Mouse (Mus musculus): ENCODE data around the gene Hnrnpr. TPM values are rescaled to one million over a fixed set of nuclear protein-coding genes. Genes with fewer than 3 reads are reported as not detected.

Hnrnpr gene
- polyA plus RNA-seq, 1 experiment, result 7.8 TPM

- WGBS, result 76% methylated on average over 5 of the region's 5 CpGs
- no peak for DNase-seq (ENCODE audit: low read depth, low spot score)
Measured at GRCm38 (mm10) chr4:136377001-136377400, 66.3 kb downstream of the Hnrnpr start.

GRCm38 (mm10) chr4:136383052-136383451, 72.3 kb downstream of the Hnrnpr start:
- no peak for DNase-seq (ENCODE audit: low read depth, low spot score)
- WGBS, result 82% methylated on average over 5 of the region's 5 CpGs

- DNase-seq (ENCODE audit: low read depth, low spot score), result no peak
- WGBS, result 37% methylated on average over 6 of the region's 6 CpGs
Measured at GRCm38 (mm10) chr4:136383839-136384238, 73.1 kb downstream of the Hnrnpr start.

- 50% methylated on average over 11 of the region's 11 CpGs for WGBS
- DNase-seq (ENCODE audit: low read depth, low spot score), result no peak
Measured at GRCm38 (mm10) chr4:136387261-136387660, 76.5 kb downstream of the Hnrnpr start.

GRCm38 (mm10) chr4:136401806-136402205, 91.1 kb downstream of the Hnrnpr start:
- DNase-seq (ENCODE audit: low read depth, low spot score), result no peak
- WGBS, result 78% methylated on average over 10 of the region's 10 CpGs

GRCm38 (mm10) chr4:136407831-136408230, 97.1 kb downstream of the Hnrnpr start:
- no peak for DNase-seq (ENCODE audit: low read depth, low spot score)

More at GRCm38 (mm10) chr4:136407831-136408230, 97.1 kb downstream of the Hnrnpr start:
- WGBS, result 71% methylated on average over 11 of the region's 11 CpGs

Other genes starting within 250 kb of the Hnrnpr start
- gene Id3, start 167.4 kb upstream of the Hnrnpr start, polyA plus RNA-seq (2012; rRNA removed), result 242 and 265 TPM in 2 replicates
- 15.9 and 21.0 TPM in 2 replicates for gene E2f2, start 138.5 kb upstream of the Hnrnpr start, polyA plus RNA-seq (2012; rRNA removed)
- gene Asap3, start 104.6 kb upstream of the Hnrnpr start, polyA plus RNA-seq (2012; rRNA removed), result 2.3 and 2.4 TPM in 2 replicates
- 15.3 and 18.2 TPM in 2 replicates for gene Tcea3, start 63.2 kb upstream of the Hnrnpr start, polyA plus RNA-seq (2012; rRNA removed)
- gene Zfp46, start 26.3 kb upstream of the Hnrnpr start, polyA plus RNA-seq (2012; rRNA removed), result 6.8 and 11.7 TPM in 2 replicates
- gene Htr1d, start 112.6 kb downstream of the Hnrnpr start, polyA plus RNA-seq (2012; rRNA removed), result 0.05 and 0.16 TPM in 2 replicates
- gene 6030445D17Rik, start 151.3 kb downstream of the Hnrnpr start, polyA plus RNA-seq (2012; rRNA removed), result 0.46 and 0.82 TPM in 2 replicates
- 18.1 and 27.4 TPM in 2 replicates for gene Luzp1, start 158.8 kb downstream of the Hnrnpr start, polyA plus RNA-seq (2012; rRNA removed)

All from large intestine, adult 2 months (tissue).